Mouse (Mus musculus): ENCODE data around the gene Rnf34. TPM values are rescaled to one million over a fixed set of nuclear protein-coding genes. Genes with fewer than 3 reads are reported as not detected.

Gene Rnf34
- 30.8 and 33.6 TPM in 2 replicates for polyA plus RNA-seq (2015; fragmentation: Nextera tagmentation; extraction: Ambion mirVana)

GRCm38 (mm10) chr5:122849521-122850318, at the start of gene Rnf34:
Gene Rnf34 (plus strand): TSS chr5:122850048.
- H3K4me2 ChIP-seq (ENCODE audit: low read depth, low read length), result peak within 1 kb of the TSS; percentile 95
- peak within 1 kb of the TSS; percentile 90 for H3K9ac ChIP-seq (ENCODE audit: low read length)
- H3K9me3 ChIP-seq (replicated peaks; ENCODE audit: control insufficient read depth, low read length), result no peaks in the 10 kb centered on the region
- H3K4me1 ChIP-seq (ENCODE audit: control insufficient read depth, insufficient read depth, low read length), result peaks cover 15% of the 10 kb centered on the region
- WGBS, result under 1% methylated on average over 58 of the region's 61 CpGs
- H3K4me3 ChIP-seq (replicated peaks; ENCODE audit: low read length), result peak within 1 kb of the TSS; percentile 92
- ATAC-seq (ENCODE audit: insufficient read depth, low FRiP score), result peak; percentile 100
- H3K27ac ChIP-seq (ENCODE audit: low read length), result peak within 1 kb of the TSS; percentile 96
- H3K27me3 ChIP-seq (ENCODE audit: control insufficient read depth, insufficient read depth, low read length), result no peaks in the 10 kb centered on the region
- H3K36me3 ChIP-seq (ENCODE audit: control insufficient read depth, insufficient read depth, low read length), result no peaks in the 10 kb centered on the region

- H3K4me2 ChIP-seq (ENCODE audit: low read depth, low read length), result no peak overlapping the region
These were observed 49.4 kb upstream of the Rnf34 start for GRCm38 (mm10) chr5:122800345-122801010.

GRCm38 (mm10) chr5:122801684-122802083, 48.2 kb upstream of the Rnf34 start:
- 91% methylated on average over 8 of the region's 8 CpGs for WGBS
- no peak overlapping the region for H3K4me3 ChIP-seq (replicated peaks; ENCODE audit: low read length)
- H3K9ac ChIP-seq (ENCODE audit: low read length), result no peak overlapping the region
- no peak for ATAC-seq (ENCODE audit: insufficient read depth, low FRiP score)
- H3K27ac ChIP-seq (ENCODE audit: low read length), result no peak overlapping the region
- no peaks in the 10 kb centered on the region for H3K27me3 ChIP-seq (ENCODE audit: control insufficient read depth, insufficient read depth, low read length)
- H3K4me2 ChIP-seq (ENCODE audit: low read depth, low read length), result no peak overlapping the region
- peaks cover 15% of the 10 kb centered on the region for H3K36me3 ChIP-seq (ENCODE audit: control insufficient read depth, insufficient read depth, low read length)
- 0 out of 2 replicates have a peak, but pooled peaks cover 10% of the 10 kb centered on the region for H3K4me1 ChIP-seq (ENCODE audit: control insufficient read depth, insufficient read depth, low read length)
- H3K9me3 ChIP-seq (replicated peaks; ENCODE audit: control insufficient read depth, low read length), result no peaks in the 10 kb centered on the region

More at GRCm38 (mm10) chr5:122800345-122801010, 49.4 kb upstream of the Rnf34 start:
- no peaks in the 10 kb centered on the region for H3K9me3 ChIP-seq (replicated peaks; ENCODE audit: control insufficient read depth, low read length)
- H3K36me3 ChIP-seq (ENCODE audit: control insufficient read depth, insufficient read depth, low read length), result peaks cover 16% of the 10 kb centered on the region
- no peak overlapping the region for H3K4me3 ChIP-seq (replicated peaks; ENCODE audit: low read length)
- 65% methylated on average over 13 of the region's 13 CpGs for WGBS
- 0 out of 2 replicates have a peak, but pooled peaks cover 10% of the 10 kb centered on the region for H3K4me1 ChIP-seq (ENCODE audit: control insufficient read depth, insufficient read depth, low read length)
- H3K27ac ChIP-seq (ENCODE audit: low read length), result no peak overlapping the region
- no peak overlapping the region for H3K9ac ChIP-seq (ENCODE audit: low read length)
- 0 out of 2 replicates have a peak, but pooled peaks have one; percentile 5 for ATAC-seq (ENCODE audit: insufficient read depth, low FRiP score)
- no peaks in the 10 kb centered on the region for H3K27me3 ChIP-seq (ENCODE audit: control insufficient read depth, insufficient read depth, low read length)

GRCm38 (mm10) chr5:122802706-122803105, 47.1 kb upstream of the Rnf34 start:
- Histone ChIP-seq H3K27me3 (ENCODE audit: control insufficient read depth, insufficient read depth, low read length) (no peaks in the 10 kb centered on the region), H3K4me3 (replicated peaks; ENCODE audit: low read length) (no peak overlapping the region), H3K36me3 (ENCODE audit: control insufficient read depth, insufficient read depth, low read length) (peaks cover 12% of the 10 kb centered on the region; the same call in 1 of the 2 replicates), H3K27ac (ENCODE audit: low read length) (no peak overlapping the region), H3K4me2 (ENCODE audit: low read depth, low read length) (no peak overlapping the region), H3K9me3 (replicated peaks; ENCODE audit: control insufficient read depth, low read length) (no peaks in the 10 kb centered on the region), H3K9ac (ENCODE audit: low read length) (no peak overlapping the region), H3K4me1 (ENCODE audit: control insufficient read depth, insufficient read depth, low read length) (0 out of 2 replicates have a peak, but pooled peaks cover 10% of the 10 kb centered on the region)
- no peak for ATAC-seq (ENCODE audit: insufficient read depth, low FRiP score)
- 61% methylated on average over 9 of the region's 9 CpGs for WGBS

DNA sequence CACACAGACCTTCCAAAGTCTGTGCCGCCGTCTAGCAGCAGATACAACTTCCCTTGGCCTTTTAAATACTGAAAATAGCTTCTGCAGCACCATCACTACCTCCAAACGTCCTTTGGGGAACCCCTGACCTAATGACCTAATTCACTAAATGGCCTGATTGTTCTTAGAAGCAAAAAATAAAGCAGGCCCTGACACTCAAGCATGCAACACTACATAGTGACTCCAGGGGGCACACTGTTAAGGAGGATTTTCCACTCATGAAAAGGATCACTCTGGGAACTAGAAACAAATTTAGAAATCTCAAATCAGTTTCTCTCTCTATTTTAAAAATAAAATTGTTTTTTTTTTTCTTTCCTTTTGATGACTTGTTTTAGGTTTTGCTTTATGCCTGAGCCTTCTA, 44.3 kb upstream of the Rnf34 start:
- H3K4me1 ChIP-seq (ENCODE audit: control insufficient read depth, insufficient read depth, low read length), result no peaks in the 10 kb centered on the region
- no peak for ATAC-seq (ENCODE audit: insufficient read depth, low FRiP score)
- H3K36me3 ChIP-seq (ENCODE audit: control insufficient read depth, insufficient read depth, low read length), result 0 out of 2 replicates have a peak, but pooled peaks cover 16% of the 10 kb centered on the region
- H3K9ac ChIP-seq (ENCODE audit: low read length), result no peak overlapping the region
- 64% methylated on average over 3 of the region's 3 CpGs for WGBS
- no peak overlapping the region for H3K4me2 ChIP-seq (ENCODE audit: low read depth, low read length)
- H3K4me3 ChIP-seq (replicated peaks; ENCODE audit: low read length), result no peak overlapping the region
- H3K27me3 ChIP-seq (ENCODE audit: control insufficient read depth, insufficient read depth, low read length), result no peaks in the 10 kb centered on the region
- no peaks in the 10 kb centered on the region for H3K9me3 ChIP-seq (replicated peaks; ENCODE audit: control insufficient read depth, low read length)
- H3K27ac ChIP-seq (ENCODE audit: low read length), result no peak overlapping the region

DNA sequence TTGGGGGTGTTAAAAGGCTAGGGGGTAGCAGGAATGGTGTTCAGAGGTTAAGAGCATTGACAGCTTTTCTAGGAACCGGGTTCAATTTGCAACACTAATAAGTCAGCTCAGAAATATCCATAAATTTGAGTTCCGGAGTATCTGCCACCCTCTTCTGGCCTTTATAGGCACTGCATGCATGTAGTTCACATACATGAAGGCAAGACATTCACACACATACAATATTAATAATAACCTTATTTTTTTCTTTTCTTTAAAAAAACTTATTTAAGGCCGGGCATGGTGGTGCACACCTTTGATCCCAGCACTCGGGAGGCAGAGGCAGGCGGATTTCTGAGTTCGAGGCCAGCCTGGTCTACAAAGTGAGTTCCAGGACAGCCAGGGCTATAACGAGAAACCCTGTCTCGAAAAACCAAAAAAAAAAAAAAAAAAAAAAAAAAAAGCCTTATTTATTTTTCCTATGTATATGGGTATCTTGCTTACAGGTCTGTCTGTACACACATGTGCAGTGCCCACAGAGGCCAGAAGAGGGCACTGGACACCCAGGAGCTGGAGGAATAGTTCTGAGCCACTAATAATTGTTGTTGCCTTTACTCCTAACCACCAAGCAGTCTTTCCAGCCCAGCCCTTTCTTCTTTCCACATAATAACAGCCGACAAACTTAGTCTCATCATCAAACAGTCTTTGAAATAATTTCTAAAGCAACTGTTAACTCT, 38.3 kb upstream of the Rnf34 start:
- no peak for ATAC-seq (ENCODE audit: insufficient read depth, low FRiP score)
- Histone ChIP-seq H3K9ac (ENCODE audit: low read length) (no peak overlapping the region), H3K36me3 (ENCODE audit: control insufficient read depth, insufficient read depth, low read length) (peaks cover 44% of the 10 kb centered on the region), H3K4me3 (replicated peaks; ENCODE audit: low read length) (no peak overlapping the region), H3K4me1 (ENCODE audit: control insufficient read depth, insufficient read depth, low read length) (no peaks in the 10 kb centered on the region), H3K4me2 (ENCODE audit: low read depth, low read length) (no peak overlapping the region), H3K9me3 (replicated peaks; ENCODE audit: control insufficient read depth, low read length) (no peaks in the 10 kb centered on the region), H3K27ac (ENCODE audit: low read length) (no peak overlapping the region), H3K27me3 (ENCODE audit: control insufficient read depth, insufficient read depth, low read length) (no peaks in the 10 kb centered on the region)
- 91% methylated on average over 9 of the region's 9 CpGs for WGBS

GRCm38 (mm10) chr5:122812699-122813098, 37.1 kb upstream of the Rnf34 start:
- H3K27ac ChIP-seq (ENCODE audit: low read length), result no peak overlapping the region
- no peak overlapping the region for H3K4me3 ChIP-seq (replicated peaks; ENCODE audit: low read length)
- no peak overlapping the region for H3K4me2 ChIP-seq (ENCODE audit: low read depth, low read length)
- H3K4me1 ChIP-seq (ENCODE audit: control insufficient read depth, insufficient read depth, low read length), result no peaks in the 10 kb centered on the region
- ATAC-seq (ENCODE audit: insufficient read depth, low FRiP score), result no peak
- H3K9ac ChIP-seq (ENCODE audit: low read length), result no peak overlapping the region
- H3K27me3 ChIP-seq (ENCODE audit: control insufficient read depth, insufficient read depth, low read length), result no peaks in the 10 kb centered on the region
- H3K36me3 ChIP-seq (ENCODE audit: control insufficient read depth, insufficient read depth, low read length), result peaks cover 51% of the 10 kb centered on the region
- no peaks in the 10 kb centered on the region for H3K9me3 ChIP-seq (replicated peaks; ENCODE audit: control insufficient read depth, low read length)
- 86% methylated on average over 3 of the region's 3 CpGs for WGBS

- 0 out of 2 replicates have a peak, but pooled peaks cover 5% of the 10 kb centered on the region for H3K4me1 ChIP-seq (ENCODE audit: control insufficient read depth, insufficient read depth, low read length)
- WGBS, result under 1% methylated on average over 55 of the region's 55 CpGs
These were observed 28.9 kb upstream of the Rnf34 start, which contains the start of gene Anapc5 for GRCm38 (mm10) chr5:122820777-122821523. Gene Anapc5 (minus strand): TSS chr5:122821339.

More at GRCm38 (mm10) chr5:122820777-122821523, 28.9 kb upstream of the Rnf34 start, which contains the start of gene Anapc5:
- no peaks in the 10 kb centered on the region for H3K9me3 ChIP-seq (replicated peaks; ENCODE audit: control insufficient read depth, low read length)
- H3K9ac ChIP-seq (ENCODE audit: low read length), result peak within 1 kb of the TSS; percentile 75
- ATAC-seq (ENCODE audit: insufficient read depth, low FRiP score), result peak; percentile 100
- no peaks in the 10 kb centered on the region for H3K27me3 ChIP-seq (ENCODE audit: control insufficient read depth, insufficient read depth, low read length)
- H3K36me3 ChIP-seq (ENCODE audit: control insufficient read depth, insufficient read depth, low read length), result peaks cover 16% of the 10 kb centered on the region; the same call in 1 of the 2 replicates
- H3K4me3 ChIP-seq (replicated peaks; ENCODE audit: low read length), result peak within 1 kb of the TSS; percentile 56
- peak within 1 kb of the TSS; percentile 56 for H3K4me2 ChIP-seq (ENCODE audit: low read depth, low read length)
- peak within 1 kb of the TSS; percentile 86 for H3K27ac ChIP-seq (ENCODE audit: low read length)
